Mouse (Mus musculus) liver, adult 2 months (tissue): ENCODE data around the gene Gm20388. TPM values are rescaled to one million over a fixed set of nuclear protein-coding genes. Genes with fewer than 3 reads are reported as not detected.

ENCODE experiments used
- DNase-seq: peaks from one replicate; pipeline ENCODE4 v3.0.0-alpha.2; 2011; ENCODE audit warnings: low read depth, low spot score; ENCODE audit errors: extremely low read depth
- H3K27ac ChIP-seq: fragments of 200-500 bp; replicated peaks from 2 replicates; pipeline ENCODE4 v1.5.1; 2012; ENCODE audit warnings: low read depth, mild to moderate bottlenecking, control low read depth, inconsistent platforms, low read length; ENCODE audit not compliant: insufficient read depth
- H3K27me3 ChIP-seq: fragments of 200-500 bp; 2 replicates; pipeline ENCODE4 v1.6.1; 2012; ENCODE audit warnings: mild to moderate bottlenecking, moderate library complexity, low read length, inconsistent platforms; ENCODE audit not compliant: control insufficient read depth, insufficient read depth
- H3K36me3 ChIP-seq: fragments of 200-500 bp; 2 replicates; pipeline ENCODE4 v1.6.1; 2012; ENCODE audit warnings: low read length, inconsistent platforms; ENCODE audit not compliant: control insufficient read depth, insufficient read depth
- H3K4me1 ChIP-seq: fragments of 200-500 bp; 2 replicates; pipeline ENCODE4 v1.6.1; 2011; ENCODE audit warnings: low read length; ENCODE audit not compliant: control insufficient read depth, insufficient read depth
- H3K4me3 ChIP-seq: fragments of 200-500 bp; 2 replicates; pipeline ENCODE4 v1.5.1; 2011; ENCODE audit warnings: low read depth, mild to moderate bottlenecking, control low read depth, low read length, moderate library complexity; ENCODE audit not compliant: insufficient read depth
- H3K79me2 ChIP-seq: fragments of 200-500 bp; 2 replicates; pipeline ENCODE4 v1.6.1; 2012; ENCODE audit warnings: inconsistent platforms, mild to moderate bottlenecking, low read length, moderate library complexity; ENCODE audit not compliant: control insufficient read depth, insufficient read depth
- H3K9ac ChIP-seq: fragments of 200-500 bp; 2 replicates; pipeline ENCODE4 v1.6.1; 2012; ENCODE audit warnings: low read depth, mild to moderate bottlenecking, control low read depth, inconsistent platforms, low read length
- CTCF ChIP-seq: fragments of 200-500 bp; IDR thresholded peaks from 2 replicates; pipeline ENCODE4 v1.5.1; 2011; ENCODE audit warnings: low read depth, low read length, control low read depth
- POLR2A ChIP-seq: fragments of 200-500 bp; IDR thresholded peaks from 2 replicates; pipeline ENCODE4 v1.6.1; 2011; ENCODE audit warnings: low read length, control low read depth; ENCODE audit not compliant: insufficient read depth; ENCODE audit errors: extremely low read depth
- WGBS: fragments of 180-500 bp; shearing (Covaris S2); methylation state at CpG from one replicate; pipeline ENCODE4 v1.1.7; 2018; 5-methylcytosine and 5-hydroxymethylcytosine counted together
- polyA plus RNA-seq: library from polyadenylated mRNA; depleted of rRNA; stranded (reverse); fragments of >200 nt; gene quantifications from 2 replicates; pipeline ENCODE4 v1.2.3, GENCODE M21; 2012
- total RNA-seq: library from RNA; depleted of rRNA; stranded (reverse); fragments of >200 nt; gene quantifications from 2 replicates; pipeline ENCODE4 v1.2.3, GENCODE M21; 2014

Gm20388 gene
- total and polyA plus RNA-seq, 2 experiments, result 6.4 to 19.9 TPM

DNA sequence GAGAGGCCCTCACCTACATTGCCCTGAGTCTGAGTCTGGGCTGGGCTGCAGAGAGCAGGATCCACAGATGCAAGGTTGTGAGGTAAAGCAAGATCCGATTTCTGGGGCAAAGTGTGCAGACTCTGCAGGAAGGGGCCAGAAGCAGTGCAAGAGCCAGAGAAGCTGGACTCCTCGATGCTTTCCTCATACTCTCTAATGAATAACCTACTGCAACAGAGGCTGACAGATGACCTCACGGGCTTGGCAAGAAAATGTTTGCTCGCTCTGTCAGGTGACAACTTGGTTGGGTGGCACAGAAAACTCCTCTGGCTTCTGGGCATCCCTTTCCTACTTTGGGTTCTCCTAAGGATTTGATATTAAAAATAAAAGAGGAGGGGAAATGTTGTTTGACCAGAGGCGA, 3794.7 kb downstream of the Gm20388 start:
- Histone ChIP-seq H3K79me2 (no peaks in the 10 kb centered on the region), H3K36me3 (no peaks in the 10 kb centered on the region), H3K4me1 (peaks cover 18% of the 10 kb centered on the region), H3K27ac (peak overlapping the region; percentile 75), H3K4me3 (no peak overlapping the region), H3K27me3 (no peaks in the 10 kb centered on the region), H3K9ac (peak overlapping the region; percentile 63)
- DNase-seq, result peak; percentile 96
- 27% methylated on average over 5 of the region's 5 CpGs for WGBS
- no peak for TF ChIP-seq CTCF
- TF ChIP-seq POLR2A, result no peak

- Histone ChIP-seq H3K27me3 (no peaks in the 10 kb centered on the region), H3K79me2 (no peaks in the 10 kb centered on the region), H3K36me3 (no peaks in the 10 kb centered on the region), H3K27ac (no peak overlapping the region), H3K9ac (no peak overlapping the region), H3K4me3 (no peak overlapping the region), H3K4me1 (peaks cover 17% of the 10 kb centered on the region)
- DNase-seq, result no peak
- TF ChIP-seq POLR2A (no peak), CTCF (no peak)
- WGBS, result 92% methylated on average over 16 of the region's 16 CpGs
Measured at GRCm38 (mm10) chr8:123707137-123707536, 3796.5 kb downstream of the Gm20388 start.

GRCm38 (mm10) chr8:123708729-123709128, 3798.1 kb downstream of the Gm20388 start:
- TF ChIP-seq POLR2A (no peak), CTCF (no peak)
- peak; percentile 33 for DNase-seq
- Histone ChIP-seq H3K9ac (no peak overlapping the region), H3K27ac (no peak overlapping the region), H3K4me3 (no peak overlapping the region), H3K4me1 (peaks cover 17% of the 10 kb centered on the region), H3K79me2 (no peaks in the 10 kb centered on the region), H3K36me3 (no peaks in the 10 kb centered on the region), H3K27me3 (no peaks in the 10 kb centered on the region)
- 82% methylated on average over 8 of the region's 8 CpGs for WGBS

DNA sequence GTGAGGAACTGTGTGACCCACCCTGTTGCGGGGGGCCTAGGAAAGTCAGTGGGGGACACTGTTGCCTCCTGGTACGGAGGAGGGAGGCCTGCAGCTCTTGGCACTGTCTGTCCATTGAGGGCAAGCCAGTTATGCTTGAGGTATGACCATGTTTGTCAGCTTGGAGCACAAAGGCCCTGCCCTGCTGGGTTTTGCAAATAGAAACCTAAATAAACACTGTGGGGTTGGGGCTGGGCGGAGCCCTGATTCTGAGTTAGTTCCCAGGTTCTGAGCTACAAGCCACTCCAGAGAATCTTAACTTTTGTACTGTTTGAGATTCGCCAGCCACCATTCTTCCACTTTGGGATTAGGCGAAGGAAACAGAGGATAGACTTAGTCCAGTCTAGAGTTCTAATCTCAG, 3799.7 kb downstream of the Gm20388 start:
- Histone ChIP-seq H3K27ac (peak overlapping the region; percentile 64), H3K9ac (peak overlapping the region; percentile 23; the same call in 1 of the 2 replicates), H3K27me3 (no peaks in the 10 kb centered on the region), H3K4me1 (peaks cover 13% of the 10 kb centered on the region), H3K79me2 (no peaks in the 10 kb centered on the region), H3K36me3 (no peaks in the 10 kb centered on the region), H3K4me3 (no peak overlapping the region)
- peak; percentile 87 for DNase-seq
- WGBS, result 26% methylated on average over 5 of the region's 5 CpGs
- TF ChIP-seq CTCF (no peak), POLR2A (no peak)

- TF ChIP-seq POLR2A (no peak), CTCF (no peak)
- DNase-seq, result no peak
- no peaks in the 10 kb centered on the region for H3K36me3 ChIP-seq
- no peak overlapping the region for H3K4me3 ChIP-seq
- H3K27me3 ChIP-seq, result no peaks in the 10 kb centered on the region
- peaks cover 32% of the 10 kb centered on the region for H3K4me1 ChIP-seq
- no peak overlapping the region for H3K9ac ChIP-seq
- H3K27ac ChIP-seq, result no peak overlapping the region
- WGBS, result 92% methylated on average over 5 of the region's 5 CpGs
- no peaks in the 10 kb centered on the region for H3K79me2 ChIP-seq
Measured at GRCm38 (mm10) chr8:123714451-123714850, 3803.8 kb downstream of the Gm20388 start.

DNA sequence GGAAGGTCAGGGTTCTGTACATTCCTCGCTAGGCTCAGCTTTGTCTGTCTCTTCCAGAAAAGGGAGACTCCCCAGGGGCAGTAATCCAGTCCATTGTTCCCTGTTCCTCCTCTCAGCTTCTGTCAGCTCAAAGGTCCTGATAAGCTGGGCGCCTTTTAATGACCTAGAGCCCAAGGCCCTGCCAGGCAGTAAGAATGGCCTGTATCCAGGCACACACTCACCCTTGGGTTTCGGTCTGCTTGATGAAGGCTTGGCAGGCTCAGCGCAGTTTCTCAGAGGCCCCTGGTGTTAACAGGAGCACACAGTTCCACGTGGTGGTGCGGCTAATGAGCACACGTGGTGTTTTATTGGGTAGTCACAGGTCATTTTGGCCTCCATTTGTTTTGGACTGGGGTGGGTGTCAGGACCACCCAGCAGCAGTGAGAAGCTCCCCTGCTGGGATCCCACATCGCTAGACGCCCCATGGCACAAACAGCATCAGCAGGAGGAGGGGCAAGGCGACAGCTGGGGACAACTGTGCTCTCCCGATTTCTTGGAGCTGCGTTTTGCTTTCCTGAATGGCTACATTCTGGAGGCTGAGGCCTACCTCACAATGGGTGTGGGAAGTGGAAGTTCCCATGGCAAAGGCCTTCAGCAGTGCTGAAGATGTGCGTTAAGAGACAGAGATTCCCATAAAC, 3805.4 kb downstream of the Gm20388 start:
- Histone ChIP-seq H3K79me2 (no peaks in the 10 kb centered on the region), H3K27ac (peak overlapping the region; percentile 70), H3K9ac (peak overlapping the region; percentile 43; the same call in 1 of the 2 replicates), H3K36me3 (no peaks in the 10 kb centered on the region), H3K4me3 (no peak overlapping the region), H3K27me3 (no peaks in the 10 kb centered on the region), H3K4me1 (peaks cover 24% of the 10 kb centered on the region)
- no peak for TF ChIP-seq CTCF
- no peak for TF ChIP-seq POLR2A
- WGBS, result 43% methylated on average over 13 of the region's 13 CpGs
- peak; percentile 97 for DNase-seq
